Mouse (Mus musculus) cerebellum, postnatal 36 days (tissue): ENCODE measurements around the gene Ear1.
"Not testable (repeated sequence)": the region's sequence is repeated elsewhere in the genome, so short reads cannot be mapped to it uniquely, and the experiment has no call there.

Experiments used
- DNase-seq, 2 experiments: peaks; one replicate each; pipeline ENCODE4 v3.0.0; 2021 to 2022; ENCODE audit warnings: mixed read lengths in 2 of 2

Gene Ear1

GRCm38 (mm10) chr14:43796069-43796904 lies 79.0 kb downstream of the Ear1 start:
- no peak for DNase-seq

- not testable (repeated sequence) for DNase-seq
Observed at GRCm38 (mm10) chr14:43793811-43794210, 81.5 kb downstream of the Ear1 start.

- not testable (repeated sequence) for DNase-seq
Observed at GRCm38 (mm10) chr14:43784645-43785044, 90.7 kb downstream of the Ear1 start, which contains the start of gene Gm8180. Gene Gm8180 (minus strand): TSS chr14:43784745.
